Mouse (Mus musculus): ENCODE data around the gene Hdac11.

- no peak for TF ChIP-seq GATA1 (IDR thresholded peaks at IDR 0.05; ENCODE audit: borderline replicate concordance, low read length)
- no peak for TF ChIP-seq FLI1 (IDR thresholded peaks at IDR 0.05; ENCODE audit: low read length)
Observed at GRCm38 (mm10) chr6:91160399-91160798, 3.9 kb downstream of the Hdac11 start.

Data from megakaryocyte, embryonic 14.5 days (primary cell).